Comparison of ENCODE assay signal across 9 mouse cellular contexts in the genomic region with DNA sequence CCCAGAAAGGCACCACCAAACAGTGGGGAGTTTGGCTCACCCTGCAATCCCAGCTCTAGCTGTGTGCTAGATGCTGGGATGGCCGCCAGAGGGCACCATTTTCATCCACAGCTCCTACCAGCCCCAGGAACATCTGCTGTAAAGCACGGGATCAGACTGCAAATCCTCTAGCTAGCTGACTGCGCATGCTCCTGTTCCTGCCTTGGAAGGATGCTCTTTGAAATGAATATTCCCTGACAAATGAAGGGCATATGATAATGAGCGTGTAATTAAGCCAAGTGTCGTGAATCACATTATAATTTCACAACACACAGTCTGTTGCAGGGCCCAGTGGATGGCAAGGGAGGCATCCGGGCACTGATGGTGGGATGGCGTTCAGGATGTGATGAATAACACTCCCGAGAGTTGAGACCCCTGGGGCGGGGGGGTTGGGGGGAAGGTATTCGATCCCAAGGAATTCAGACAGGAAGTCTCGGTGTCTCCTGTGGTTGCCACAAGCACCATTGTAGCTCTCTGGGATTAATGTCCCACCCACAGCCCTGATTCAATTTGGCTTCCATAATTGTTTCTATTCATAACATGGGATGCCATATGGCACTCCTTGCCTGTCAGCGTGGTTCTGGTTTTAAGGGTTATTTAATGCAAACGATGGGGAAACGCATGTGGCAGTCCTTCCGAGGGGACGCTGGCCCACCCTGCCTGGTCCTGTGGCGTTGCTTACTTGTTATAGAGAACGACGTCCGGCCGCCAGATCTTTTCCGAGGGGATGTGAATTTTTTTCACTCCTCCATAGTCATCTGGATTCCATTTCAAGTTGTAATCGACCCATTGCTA. TPM values are rescaled to one million over a fixed set of nuclear protein-coding genes. Genes with fewer than 3 reads are reported as not detected.
DNase-seq lines count a peak whose midpoint lies in the region; ATAC-seq and TF ChIP-seq lines count a peak whose summit lies in the region.
"Had no signal": no experiment of that assay in that cellular context is flagged by ENCODE, and none has a peak within 500 bp of the region (broad histone marks: within the 10 kb centered on the region; RNA-seq: fewer than 3 reads in every experiment).

No protein-coding gene starts in this region.

- H3K4me3 ChIP-seq in C2C12 (ENCODE audit: insufficient read depth, poor library complexity, severe bottlenecking): no peak overlapping the region
- peak overlapping the region; percentile 27 for H3K4me3 ChIP-seq in embryonic facial prominence, embryonic 13.5 days
- H3K4me3 ChIP-seq in heart, adult 2 months: no peak overlapping the region
- peak overlapping the region; percentile 33 for H3K4me3 ChIP-seq in midbrain, embryonic 16.5 days (ENCODE audit: low read depth, low read length)
- H3K4me3 ChIP-seq in stomach, embryonic 16.5 days (replicated peaks; ENCODE audit: low read length): peak overlapping the region; percentile 17; the same call in 1 of the 2 replicates
- H3K4me3 ChIP-seq: erythroblast, embryonic 14.5 days had no signal

- H3K9ac ChIP-seq in embryonic facial prominence, embryonic 13.5 days: 0 out of 2 replicates have a peak overlapping the region, but pooled peaks have one; percentile 21
- no peak overlapping the region for H3K9ac ChIP-seq in heart, adult 2 months (ENCODE audit: low read depth, low read length)
- H3K9ac ChIP-seq in midbrain, embryonic 16.5 days (ENCODE audit: low read depth, low read length): peak overlapping the region; percentile 10; the same call in 1 of the 2 replicates
- H3K9ac ChIP-seq in stomach, embryonic 16.5 days (ENCODE audit: low read length): no peak overlapping the region

- ATAC-seq in embryonic facial prominence, embryonic 13.5 days (ENCODE audit: insufficient number of reproducible peaks, insufficient read depth, low FRiP score, low TSS enrichment, low read depth): peak; percentile 80; the same call in 1 of the 2 replicates
- ATAC-seq in midbrain, embryonic 16.5 days: peak; percentile 94
- no peak for ATAC-seq in stomach, embryonic 16.5 days (ENCODE audit: insufficient read depth, low FRiP score)

- no peaks in the 10 kb centered on the region for H3K9me3 ChIP-seq in embryonic facial prominence, embryonic 13.5 days
- no peaks in the 10 kb centered on the region for H3K9me3 ChIP-seq in midbrain, embryonic 16.5 days (replicated peaks; ENCODE audit: control insufficient read depth, low read length, poor library complexity, severe bottlenecking)
- H3K9me3 ChIP-seq in stomach, embryonic 16.5 days (replicated peaks; ENCODE audit: control insufficient read depth, low read length): no peaks in the 10 kb centered on the region

- H3K79me2 ChIP-seq in C2C12 (ENCODE audit: control insufficient read depth, insufficient read depth): peaks cover 29% of the 10 kb centered on the region
- H3K79me2 ChIP-seq in heart, adult 2 months (replicated peaks; ENCODE audit: control insufficient read depth, insufficient read depth, low read length): no peaks in the 10 kb centered on the region

- H3K27ac ChIP-seq in embryonic facial prominence, embryonic 13.5 days: peak overlapping the region; percentile 52
- no peak overlapping the region for H3K27ac ChIP-seq in heart, adult 2 months
- H3K27ac ChIP-seq in midbrain, embryonic 16.5 days (ENCODE audit: low read length): peak overlapping the region; percentile 64
- no peak overlapping the region for H3K27ac ChIP-seq in stomach, embryonic 16.5 days (ENCODE audit: low read length)

- 0 out of 2 replicates have a peak, but pooled peaks have one; percentile 26 for TF ChIP-seq EP300 in heart, adult 2 months (IDR thresholded peaks at IDR 0.05; ENCODE audit: insufficient read depth, low read depth, low read length)

- H3K4me2 ChIP-seq in embryonic facial prominence, embryonic 13.5 days: peak overlapping the region; percentile 57
- H3K4me2 ChIP-seq in midbrain, embryonic 16.5 days (ENCODE audit: low read length): peak overlapping the region; percentile 52
- H3K4me2 ChIP-seq in stomach, embryonic 16.5 days (ENCODE audit: low read depth, low read length): peak overlapping the region; percentile 29

- H3K27me3 ChIP-seq in C2C12 (ENCODE audit: control insufficient read depth, insufficient read depth, insufficient read length): no peaks in the 10 kb centered on the region
- H3K27me3 ChIP-seq in embryonic facial prominence, embryonic 13.5 days: peaks cover 46% of the 10 kb centered on the region
- H3K27me3 ChIP-seq in heart, adult 2 months (ENCODE audit: control insufficient read depth, insufficient read depth, low read length): no peaks in the 10 kb centered on the region
- H3K27me3 ChIP-seq in midbrain, embryonic 16.5 days (ENCODE audit: control insufficient read depth, insufficient read depth, low read depth, low read length): no peaks in the 10 kb centered on the region
- H3K27me3 ChIP-seq in stomach, embryonic 16.5 days (ENCODE audit: control insufficient read depth, insufficient read depth, low read length): no peaks in the 10 kb centered on the region

- H3K36me3 ChIP-seq in C2C12 (ENCODE audit: control insufficient read depth, insufficient read depth): peaks cover 15% of the 10 kb centered on the region
- H3K36me3 ChIP-seq in embryonic facial prominence, embryonic 13.5 days: no peaks in the 10 kb centered on the region
- H3K36me3 ChIP-seq in heart, adult 2 months (ENCODE audit: control insufficient read depth, insufficient read depth, low read length): no peaks in the 10 kb centered on the region
- H3K36me3 ChIP-seq in midbrain, embryonic 16.5 days (ENCODE audit: control insufficient read depth, insufficient read depth, low read length): no peaks in the 10 kb centered on the region
- no peaks in the 10 kb centered on the region for H3K36me3 ChIP-seq in stomach, embryonic 16.5 days (ENCODE audit: control insufficient read depth, insufficient read depth, low read length)

- intact Hi-C loops in heart, adult 2 months (cut with DNase I): no loop called here
- intact Hi-C loops in left cerebral cortex, postnatal 4 days (cut with DNase I): no loop called here

- 10% methylated on average over 23 of the region's 23 CpGs for WGBS in embryonic facial prominence, embryonic 13.5 days
- WGBS in heart, adult 2 months: 40% methylated on average over 23 of the region's 23 CpGs
- WGBS in midbrain, embryonic 16.5 days: 16% methylated on average over 23 of the region's 23 CpGs
- 33% methylated on average over 23 of the region's 23 CpGs for WGBS in stomach, embryonic 16.5 days

- peak; percentile 89 for TF ChIP-seq CTCF in C2C12 (IDR thresholded peaks at IDR 0.05; ENCODE audit: control insufficient read depth, insufficient read depth, insufficient read length)
- peak; percentile 93 for TF ChIP-seq CTCF in heart, adult 2 months (IDR thresholded peaks at IDR 0.05)

- peaks cover 22% of the 10 kb centered on the region; the same call in 1 of the 2 replicates for H3K4me1 ChIP-seq in embryonic facial prominence, embryonic 13.5 days
- no peaks in the 10 kb centered on the region for H3K4me1 ChIP-seq in heart, adult 2 months (ENCODE audit: control insufficient read depth, insufficient read depth, low read length)
- peaks cover 5% of the 10 kb centered on the region; the same call in 1 of the 2 replicates for H3K4me1 ChIP-seq in midbrain, embryonic 16.5 days (ENCODE audit: control insufficient read depth, insufficient read depth, low read length)
- H3K4me1 ChIP-seq in stomach, embryonic 16.5 days (ENCODE audit: control insufficient read depth, insufficient read depth, low read length): no peaks in the 10 kb centered on the region

- peak; percentile 85 for DNase-seq in adrenal gland, postnatal 14 days
- peak; percentile 65 to 71 for DNase-seq in heart, adult 2 months
- DNase-seq in kidney, adult 18-20 months: peak; percentile 74
- peak; percentile 91 for DNase-seq in left cerebral cortex, postnatal 4 days

- peaks cover 8% of the 10 kb centered on the region for H3K79me3 ChIP-seq in C2C12 (ENCODE audit: low read depth)

- no peak overlapping the region for H3ac ChIP-seq in C2C12 (ENCODE audit: control insufficient read depth, insufficient read length, low read depth)

- TF ChIP-seq POLR2A in heart, adult 2 months (IDR thresholded peaks at IDR 0.05; ENCODE audit: insufficient read depth, low read depth, low read length): no peak

TF ChIP-seq in C2C12, 6 proteins besides CTCF, POLR2A, EP300 and RAD21:
- TF ChIP-seq MYOD1 (IDR thresholded peaks at IDR 0.05; ENCODE audit: control insufficient read depth, insufficient read length, low read depth) (no peak), MYOG (IDR thresholded peaks at IDR 0.05; ENCODE audit: control insufficient read depth, extremely low read depth, insufficient read length) (no peak), USF1 (IDR thresholded peaks at IDR 0.05; ENCODE audit: low read depth) (no peak), CEBPB (IDR thresholded peaks at IDR 0.05; ENCODE audit: low read depth) (no peak), MAX (IDR thresholded peaks at IDR 0.05) (no peak), FOSL1 (IDR thresholded peaks at IDR 0.05; ENCODE audit: insufficient read depth, low read length, poor library complexity, severe bottlenecking) (no peak)

RNA-seq across cellular contexts. Expression of gene Chrna1, which starts 7.4 kb away (rescaled TPM):
- 105 TPM for polyA plus RNA-seq in C2C12 (2012; fragmentation: generic; extraction: Trizol)
- not detected in 2 replicates for total RNA-seq in adrenal gland, postnatal 14 days (2021)
- 1.5 and 3.2 TPM in 2 replicates for polyA plus RNA-seq in embryonic facial prominence, embryonic 13.5 days (2015; fragmentation: Nextera tagmentation; extraction: Ambion mirVana)
- total RNA-seq in heart, adult 2 months (2021): not detected
- polyA plus RNA-seq in heart, adult 2 months (2012; rRNA removed): 0.04 TPM in 1 of 2 replicates, not detected in the other
- under 1 TPM; 0.08 to 0.12 TPM for total RNA-seq in left cerebral cortex, postnatal 4 days (2021)
- polyA plus RNA-seq in midbrain, embryonic 16.5 days (2015; fragmentation: Nextera tagmentation; extraction: Ambion mirVana): 0.15 and 0.24 TPM in 2 replicates
- polyA plus RNA-seq in stomach, embryonic 16.5 days (2015; fragmentation: Nextera tagmentation; extraction: Ambion mirVana): 0.16 and 1.7 TPM in 2 replicates
- polyA plus RNA-seq: erythroblast, embryonic 14.5 days had no signal

RNA-seq across cellular contexts. Expression of gene Wipf1, which starts 43.2 kb away (rescaled TPM):
- polyA plus RNA-seq in C2C12 (2012; fragmentation: generic; extraction: Trizol): 16.1 TPM
- 21.6 and 29.3 TPM in 2 replicates for total RNA-seq in adrenal gland, postnatal 14 days (2021)
- polyA plus RNA-seq in embryonic facial prominence, embryonic 13.5 days (2015; fragmentation: Nextera tagmentation; extraction: Ambion mirVana): 19.9 and 23.4 TPM in 2 replicates
- 10 to 100 TPM; 12.9 to 17.0 TPM for total RNA-seq in heart, adult 2 months (2021)
- polyA plus RNA-seq in heart, adult 2 months (2012; rRNA removed): 6.0 and 6.6 TPM in 2 replicates
- 1 to 10 TPM; 6.7 to 6.9 TPM for total RNA-seq in left cerebral cortex, postnatal 4 days (2021)
- 2.1 and 2.6 TPM in 2 replicates for polyA plus RNA-seq in midbrain, embryonic 16.5 days (2015; fragmentation: Nextera tagmentation; extraction: Ambion mirVana)
- polyA plus RNA-seq in stomach, embryonic 16.5 days (2015; fragmentation: Nextera tagmentation; extraction: Ambion mirVana): 5.6 and 7.0 TPM in 2 replicates

Comparison
In these comparisons a context has a peak if more than half of its experiments do, and no peak if none do; other contexts are left out.
1. H3K4me3 ChIP-seq: peak in embryonic facial prominence, embryonic 13.5 days (single experiment), midbrain, embryonic 16.5 days (single experiment) and stomach, embryonic 16.5 days (single experiment); none in C2C12 (single experiment) and heart, adult 2 months (single experiment).
2. H3K27ac ChIP-seq: peak in embryonic facial prominence, embryonic 13.5 days (single experiment) and midbrain, embryonic 16.5 days (single experiment); none in heart, adult 2 months (single experiment) and stomach, embryonic 16.5 days (single experiment).
3. H3K9ac ChIP-seq: peak in embryonic facial prominence, embryonic 13.5 days (single experiment) and midbrain, embryonic 16.5 days (single experiment); none in heart, adult 2 months (single experiment) and stomach, embryonic 16.5 days (single experiment).
4. RNA of gene Chrna1, which starts 7.4 kb away (polyA plus RNA-seq): 105 TPM in C2C12 (single experiment); 1.5 to 3.2 TPM in embryonic facial prominence, embryonic 13.5 days, 0.16 to 1.7 TPM in stomach, embryonic 16.5 days, 0.15 to 0.24 TPM in midbrain, embryonic 16.5 days and 0.04 TPM in heart, adult 2 months; every median in the first group is over 10 times any median in the second.
5. Peak in every context shown above with its lines, with median percentiles within 50 percentile points of each other: DNase-seq and H3K4me2 ChIP-seq.